Mouse (Mus musculus) bone marrow macrophage, adult 2 months (primary cell): Measurements from ENCODE around the gene Tbx2. TPM values are rescaled to one million over a fixed set of nuclear protein-coding genes. Genes with fewer than 3 reads are reported as not detected.

Source experiments
- H3K27ac ChIP-seq: 2 replicates; pipeline ENCODE4 v1.5.1; 2012; ENCODE audit warnings: low read depth, low read length; ENCODE audit not compliant: insufficient read depth
- H3K4me1 ChIP-seq: 2 replicates; pipeline ENCODE4 v1.6.1; 2012; ENCODE audit warnings: low read length; ENCODE audit not compliant: control insufficient read depth, insufficient read depth
- H3K4me3 ChIP-seq: 2 replicates; pipeline ENCODE4 v1.5.1; 2012; ENCODE audit warnings: mild to moderate bottlenecking, low read length, moderate library complexity; ENCODE audit not compliant: insufficient read depth
- CTCF ChIP-seq: IDR thresholded peaks from 2 replicates; pipeline ENCODE4 v1.5.1; 2012; ENCODE audit warnings: low read depth, mild to moderate bottlenecking, low read length, moderate library complexity
- POLR2A ChIP-seq: IDR thresholded peaks from 2 replicates; pipeline ENCODE4 v1.6.1; 2012; ENCODE audit warnings: mild to moderate bottlenecking, low read depth, low read length, borderline replicate concordance
- polyA plus RNA-seq: library from polyadenylated mRNA; stranded (reverse); fragments of >200 nt; gene quantifications from 2 replicates; pipeline ENCODE4 v1.2.4, GENCODE M21; 2012; ENCODE audit not compliant: missing spikeins, insufficient read depth, insufficient read length

Gene Tbx2
- polyA plus RNA-seq, 1 experiment: 0.20 TPM

GRCm38 (mm10) chr11:85838424-85839257, 6.3 kb downstream of the Tbx2 start:
- peaks cover 7% of the 10 kb centered on the region for H3K4me1 ChIP-seq
- TF ChIP-seq POLR2A: no peak
- no peak for TF ChIP-seq CTCF
- H3K27ac ChIP-seq: no peak overlapping the region
- H3K4me3 ChIP-seq: no peak overlapping the region

- H3K4me3 ChIP-seq: no peak overlapping the region
Observed at GRCm38 (mm10) chr11:85839258-85840030, 7.1 kb downstream of the Tbx2 start.

GRCm38 (mm10) chr11:85840031-85840802, 7.9 kb downstream of the Tbx2 start:
- Histone ChIP-seq H3K27ac (no peak overlapping the region), H3K4me3 (peak overlapping the region; percentile 29), H3K4me1 (peaks cover 7% of the 10 kb centered on the region)
- no peak for TF ChIP-seq POLR2A
- TF ChIP-seq CTCF: no peak

More at GRCm38 (mm10) chr11:85839258-85840030, 7.1 kb downstream of the Tbx2 start:
- Histone ChIP-seq H3K27ac (no peak overlapping the region), H3K4me1 (peaks cover 7% of the 10 kb centered on the region)
- TF ChIP-seq CTCF (no peak), POLR2A (no peak)

GRCm38 (mm10) chr11:85840803-85841145, 8.4 kb downstream of the Tbx2 start:
- H3K27ac ChIP-seq: no peak overlapping the region
- peaks cover 7% of the 10 kb centered on the region for H3K4me1 ChIP-seq
- no peak for TF ChIP-seq POLR2A
- no peak for TF ChIP-seq CTCF
- H3K4me3 ChIP-seq: peak overlapping the region; percentile 29

GRCm38 (mm10) chr11:85841211-85841681, 8.9 kb downstream of the Tbx2 start:
- TF ChIP-seq CTCF: no peak
- no peak for TF ChIP-seq POLR2A
- Histone ChIP-seq H3K4me1 (peaks cover 7% of the 10 kb centered on the region), H3K27ac (no peak overlapping the region), H3K4me3 (no peak overlapping the region)

- TF ChIP-seq CTCF: peak; percentile 26; the same call in 1 of the 2 replicates
- no peak for TF ChIP-seq POLR2A
Observed at GRCm38 (mm10) chr11:85841980-85842379, 9.6 kb downstream of the Tbx2 start.

GRCm38 (mm10) chr11:85842596-85843346, 10.4 kb downstream of the Tbx2 start:
- peaks cover 7% of the 10 kb centered on the region for H3K4me1 ChIP-seq
- H3K4me3 ChIP-seq: peak overlapping the region; percentile 70
- no peak for TF ChIP-seq CTCF
- no peak for TF ChIP-seq POLR2A
- no peak overlapping the region for H3K27ac ChIP-seq

More at GRCm38 (mm10) chr11:85841980-85842379, 9.6 kb downstream of the Tbx2 start:
- peak overlapping the region; percentile 38 for H3K4me3 ChIP-seq
- H3K27ac ChIP-seq: no peak overlapping the region
- H3K4me1 ChIP-seq: peaks cover 7% of the 10 kb centered on the region

GRCm38 (mm10) chr11:85843347-85843692, 11.0 kb downstream of the Tbx2 start:
- Histone ChIP-seq H3K27ac (no peak overlapping the region), H3K4me1 (peaks cover 7% of the 10 kb centered on the region)
- no peak for TF ChIP-seq POLR2A
- TF ChIP-seq CTCF: peak; percentile 68; the same call in 1 of the 2 replicates

More at GRCm38 (mm10) chr11:85843347-85843692, 11.0 kb downstream of the Tbx2 start:
- peak overlapping the region; percentile 70 for H3K4me3 ChIP-seq
